In the genomic region with DNA sequence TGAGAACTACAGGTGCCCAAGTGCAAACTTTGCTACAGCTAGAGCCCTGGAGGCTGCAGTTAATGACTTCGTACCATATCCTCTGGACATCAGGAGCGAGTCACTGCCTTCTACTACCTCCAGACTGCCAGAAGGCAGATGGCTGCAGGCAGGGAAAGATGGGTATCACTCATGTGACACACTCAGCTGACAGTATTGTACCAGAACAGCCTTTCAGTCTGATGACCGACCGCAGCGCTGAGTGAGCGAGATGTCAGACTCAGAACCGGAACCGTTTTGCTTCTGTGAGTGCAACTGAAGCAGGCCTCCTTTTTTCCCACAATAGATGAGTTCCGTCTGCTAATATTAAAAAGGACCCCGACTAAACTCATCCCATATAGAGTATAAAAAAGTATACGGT, we compare ENCODE assay signal across 14 mouse cellular contexts.
"Had no signal": no experiment of that assay in that cellular context is flagged by ENCODE, and none has a peak within 500 bp of the region (broad histone marks: within the 10 kb centered on the region; RNA-seq: fewer than 3 reads in every experiment).

No protein-coding gene starts in this region.

- H3K4me3 ChIP-seq: left cerebral cortex, adult 2 months; limb, embryonic 10.5 days; limb, embryonic 13.5 days; liver, embryonic 12.5 days; liver, embryonic 15.5 days; lung, embryonic 15.5 days; midbrain, embryonic 15.5 days; neural tube, embryonic 12.5 days; neural tube, embryonic 15.5 days had no signal

- DNase-seq: liver; thymus, adult 2 months; thymus, postnatal 14 days had no signal

- H3K27ac ChIP-seq: kidney, postnatal 0 days; left cerebral cortex, adult 2 months; limb, embryonic 10.5 days; limb, embryonic 13.5 days; liver, embryonic 12.5 days; liver, embryonic 15.5 days; lung, embryonic 15.5 days; midbrain, embryonic 15.5 days; neural tube, embryonic 12.5 days; neural tube, embryonic 15.5 days; stomach, postnatal 0 days had no signal
